Mouse (Mus musculus): ENCODE data around the gene Hdac7. TPM values are rescaled to one million over a fixed set of nuclear protein-coding genes. Genes with fewer than 3 reads are reported as not detected.
A peak's percentile ranks its signal among the peaks of the same experiment; 100 is the strongest.

The Hdac7 gene
- polyA plus RNA-seq, 1 experiment from 2014 or later: 210 TPM

DNA sequence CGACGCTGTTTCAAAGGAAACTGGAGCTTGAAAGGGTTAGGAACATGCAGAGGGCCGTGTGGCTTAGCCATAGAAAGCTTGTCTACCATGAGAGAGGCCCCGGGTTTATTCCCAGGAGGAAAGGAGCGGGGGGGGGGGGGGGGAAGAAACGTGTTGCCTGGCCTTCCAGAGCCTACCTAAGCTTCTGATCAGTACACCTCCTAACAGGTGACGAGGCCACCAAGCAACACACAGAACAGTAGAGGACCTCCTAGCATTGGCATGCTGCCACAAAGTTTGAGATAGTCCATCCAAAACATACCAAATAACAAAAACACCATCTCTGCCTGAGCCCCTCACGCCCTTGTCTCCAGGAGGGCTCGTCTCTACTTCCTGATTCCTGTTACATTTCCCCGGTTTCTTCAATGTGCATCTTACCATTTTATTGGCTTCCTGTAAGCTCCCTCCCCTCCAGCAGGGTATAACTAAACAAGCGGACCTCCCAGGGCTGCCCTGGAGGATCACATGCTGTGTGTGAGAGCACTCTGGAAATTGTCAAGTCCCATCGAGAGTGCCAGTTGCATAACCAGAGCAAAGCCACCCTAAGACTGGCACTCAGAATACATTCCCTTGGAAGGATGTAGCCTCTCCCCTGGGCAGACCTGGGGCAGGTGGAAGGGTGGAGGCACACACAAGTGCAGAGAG, 21.6 kb downstream of the Hdac7 start:
- TF ChIP-seq CTCF (IDR thresholded peaks at IDR 0.05): no peak
- no peak for DNase-seq (ENCODE audit: low read depth, low spot score)
- no peaks in the 10 kb centered on the region for H3K27me3 ChIP-seq
- ChIA-PET CTCF (interaction anchor here (0.7 to 10.9 kb wide), 6 partner anchors 10 to 141 kb away, joined by 3 to 119 read pairs (median 11); partner anchors contain the start of genes Hdac7 and Tmem106c), POLR2A (interaction anchor here (0.6 to 5.6 kb wide), 11 partner anchors 10 to 85 kb away, joined by 3 to 48 read pairs (median 6); partner anchors contain the start of gene Hdac7)
- in situ Hi-C loops (cut with MboI; ENCODE audit: low pct_unique_long_range_greater_than_20kb): no loop called here
- ATAC-seq: peak; percentile 36

DNA sequence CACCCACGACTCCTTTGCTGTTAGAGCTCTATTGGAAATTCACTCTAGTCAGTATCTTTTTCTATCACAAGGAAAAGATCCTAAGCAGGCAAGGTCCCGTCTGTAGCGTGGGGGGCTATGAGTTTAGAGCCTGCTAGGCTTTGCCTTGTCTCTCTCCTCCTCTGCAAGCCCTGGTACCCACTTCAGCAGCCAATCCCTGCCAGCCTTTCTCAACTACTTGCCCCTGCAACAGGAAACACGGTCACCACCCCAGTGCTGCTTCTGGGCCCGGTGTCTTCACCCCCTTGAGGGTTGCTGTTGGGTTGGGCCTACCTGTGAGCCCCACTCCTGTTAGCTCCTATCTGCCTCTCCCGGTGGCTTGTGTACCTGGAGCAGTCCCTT, 22.3 kb downstream of the Hdac7 start:
- ATAC-seq (no peak), DNase-seq (ENCODE audit: low read depth, low spot score) (no peak)
- POLR2A ChIA-PET: interaction anchor here (1.1 to 5.6 kb wide), 13 partner anchors 8 to 85 kb away, joined by 3 to 48 read pairs (median 7); partner anchors contain the start of gene Hdac7
- in situ Hi-C loops (cut with MboI; ENCODE audit: low pct_unique_long_range_greater_than_20kb): no loop called here
- no peak for TF ChIP-seq CTCF (IDR thresholded peaks at IDR 0.05)
- CTCF ChIA-PET: interaction anchor here (0.6 to 10.9 kb wide), 7 partner anchors 8 to 158 kb away, joined by 3 to 119 read pairs (median 6); partner anchors contain the start of gene Hdac7
- H3K27me3 ChIP-seq: no peaks in the 10 kb centered on the region

DNA sequence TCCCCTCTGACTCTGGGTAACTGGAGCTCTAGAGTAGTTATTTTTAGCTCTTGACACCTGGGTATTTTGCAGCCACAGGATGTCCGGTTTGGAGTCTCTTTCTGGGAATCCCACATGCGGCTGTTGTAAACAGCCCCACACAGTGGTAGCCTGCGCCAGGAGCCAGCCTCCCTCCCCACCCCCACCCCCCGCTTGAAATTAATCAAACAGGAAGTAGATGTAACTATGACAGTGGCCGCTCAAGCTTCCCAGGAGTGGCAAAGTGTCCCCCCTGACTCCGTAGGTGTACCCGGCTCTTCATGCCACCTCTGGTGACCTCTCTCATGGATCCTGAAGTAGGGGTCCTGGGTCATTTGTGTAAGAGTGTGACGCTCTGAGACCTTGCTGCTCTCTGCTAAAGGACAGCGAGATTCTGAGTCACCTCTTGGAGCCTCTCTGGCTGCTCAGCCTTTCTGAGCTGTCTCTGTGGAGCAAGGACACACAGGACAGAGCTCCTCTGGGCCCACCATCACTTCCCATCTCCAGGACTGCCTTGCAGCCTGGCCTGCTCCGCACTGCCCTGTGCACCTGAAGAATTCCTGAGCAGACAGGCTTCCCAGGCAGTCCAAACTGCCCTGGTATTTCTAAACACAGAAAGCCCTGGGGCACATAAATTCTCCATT, 22.9 kb downstream of the Hdac7 start:
- ChIA-PET CTCF (interaction anchor here (0.6 to 10.9 kb wide), 8 partner anchors 8 to 158 kb away, joined by 3 to 119 read pairs (median 6); partner anchors contain the start of gene Hdac7), POLR2A (interaction anchor here (1.1 to 6.3 kb wide), 13 partner anchors 8 to 84 kb away, joined by 3 to 48 read pairs (median 7); partner anchors contain the start of gene Hdac7)
- no peak for TF ChIP-seq CTCF (IDR thresholded peaks at IDR 0.05)
- in situ Hi-C loops (cut with MboI; ENCODE audit: low pct_unique_long_range_greater_than_20kb): no loop called here
- DNase-seq (ENCODE audit: low read depth, low spot score) (no peak), ATAC-seq (peak; percentile 11)
- no peaks in the 10 kb centered on the region for H3K27me3 ChIP-seq

DNA sequence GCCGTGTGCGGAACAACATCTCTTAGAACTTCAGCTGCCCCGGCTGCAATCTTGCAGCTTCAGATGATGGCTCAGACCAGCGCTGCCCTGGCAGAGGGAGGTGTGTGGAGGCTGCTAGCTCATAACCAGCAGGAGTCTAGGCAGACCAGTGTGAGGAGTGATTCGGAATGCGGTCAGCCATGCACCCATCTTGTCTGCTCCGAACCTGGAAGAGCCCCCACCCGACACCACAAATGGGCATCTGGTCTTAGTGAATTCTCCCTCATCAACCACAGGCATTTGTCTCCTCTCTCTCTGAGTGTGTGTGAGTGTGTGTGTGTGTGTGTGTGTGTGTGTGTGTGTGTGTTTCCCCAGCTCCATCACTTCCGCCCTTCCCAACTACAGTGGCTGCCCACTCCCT, 24.4 kb downstream of the Hdac7 start:
- in situ Hi-C loops (cut with MboI; ENCODE audit: low pct_unique_long_range_greater_than_20kb): no loop called here
- CTCF ChIA-PET: interaction anchor here (0.9 to 10.9 kb wide), 6 partner anchors 9 to 36 kb away, joined by 3 to 119 read pairs (median 12); partner anchors contain the start of gene Hdac7
- no peak for ATAC-seq
- DNase-seq (ENCODE audit: low read depth, low spot score): no peak
- no peak for TF ChIP-seq CTCF (IDR thresholded peaks at IDR 0.05)
- no peaks in the 10 kb centered on the region for H3K27me3 ChIP-seq
- POLR2A ChIA-PET: interaction anchor here (0.7 to 6.3 kb wide), 3 partner anchors 9 to 18 kb away, joined by 4 to 40 read pairs (median 10); no protein-coding TSS in a partner anchor

DNA sequence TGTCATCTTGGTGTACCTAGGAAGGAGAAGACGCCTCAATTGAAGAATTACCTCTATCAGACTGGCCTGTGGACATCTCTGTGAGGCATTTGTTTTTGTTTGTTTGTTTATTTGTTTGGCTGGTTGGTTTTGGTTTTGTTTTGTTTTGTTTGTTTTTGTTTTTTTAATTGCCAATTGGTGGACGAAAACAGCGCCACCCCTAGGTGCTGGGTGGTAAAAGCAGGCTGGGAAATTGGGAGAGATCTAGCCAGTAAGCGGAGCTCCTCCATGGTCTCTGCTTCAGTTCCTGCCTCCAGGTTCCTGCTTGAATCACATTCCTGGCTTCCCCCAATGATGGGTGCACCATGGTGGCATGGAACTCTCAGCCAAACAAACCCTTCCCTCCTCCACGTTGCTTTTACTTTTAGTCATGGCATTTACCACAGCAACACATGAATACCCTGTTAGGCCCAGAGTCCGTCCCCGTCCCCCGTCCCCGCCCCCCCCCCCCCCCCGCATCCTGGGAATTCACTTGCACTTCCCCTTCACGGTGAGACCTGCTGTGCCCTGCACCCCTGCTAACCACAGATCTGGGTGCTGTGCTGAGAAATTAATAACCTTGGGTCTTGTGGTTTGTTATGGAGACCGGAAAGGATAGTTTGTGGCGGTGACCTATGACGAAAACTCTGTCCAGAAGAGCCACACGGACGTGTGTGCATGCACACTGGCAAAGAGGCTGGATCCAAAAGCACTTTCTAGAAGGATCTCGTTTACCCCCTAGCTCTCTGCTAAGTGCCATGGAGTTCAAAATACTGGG, 27.9 kb downstream of the Hdac7 start:
- TF ChIP-seq CTCF (IDR thresholded peaks at IDR 0.05): no peak
- in situ Hi-C loops (cut with MboI; ENCODE audit: low pct_unique_long_range_greater_than_20kb): no loop called here
- CTCF ChIA-PET: interaction anchor here (10.9 kb wide), 1 partner anchor 24 kb away, joined by 119 read pairs; the partner anchor contains the start of gene Hdac7
- H3K27me3 ChIP-seq: no peaks in the 10 kb centered on the region
- no peak for DNase-seq (ENCODE audit: low read depth, low spot score)
- POLR2A ChIA-PET: interaction anchor here (0.9 to 7.6 kb wide), 3 partner anchors 13 to 21 kb away, joined by 3 to 43 read pairs (median 40); no protein-coding TSS in a partner anchor
- no peak for ATAC-seq

GRCm38 (mm10) chr15:97815254-97815653, 29.0 kb downstream of the Hdac7 start:
- POLR2A ChIA-PET: interaction anchor here (1.2 to 7.6 kb wide), 5 partner anchors 10 to 32 kb away, joined by 3 to 43 read pairs (median 9); no protein-coding TSS in a partner anchor
- ATAC-seq: no peak
- in situ Hi-C loops (cut with MboI; ENCODE audit: low pct_unique_long_range_greater_than_20kb): no loop called here
- CTCF ChIA-PET: interaction anchor here (1.6 kb wide), 1 partner anchor 14 kb away, joined by 5 read pairs; no protein-coding TSS in a partner anchor
- TF ChIP-seq CTCF (IDR thresholded peaks at IDR 0.05): no peak
- H3K27me3 ChIP-seq: no peaks in the 10 kb centered on the region
- no peak for DNase-seq (ENCODE audit: low read depth, low spot score)

DNA sequence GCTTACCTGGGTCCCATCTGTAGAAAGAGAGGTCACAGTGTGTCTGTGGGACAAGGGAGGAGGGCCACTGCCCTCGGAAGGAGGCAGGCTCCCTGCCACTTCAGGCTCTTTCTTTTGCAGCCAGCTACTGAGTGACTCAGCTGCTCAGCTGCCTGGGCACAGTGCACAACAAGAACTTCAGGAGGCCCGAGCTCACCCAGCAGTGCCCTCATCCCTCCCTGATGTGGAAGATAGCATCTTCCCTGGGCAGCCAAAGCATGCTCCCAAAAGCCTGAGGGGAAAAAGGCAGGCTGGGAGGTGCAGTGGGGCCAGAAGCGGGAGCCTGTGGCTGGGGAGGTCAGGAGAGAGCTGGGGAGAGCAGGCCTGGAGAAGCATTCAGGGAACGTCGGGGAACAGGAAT, 29.6 kb downstream of the Hdac7 start:
- H3K27me3 ChIP-seq: no peaks in the 10 kb centered on the region
- ATAC-seq (no peak), DNase-seq (ENCODE audit: low read depth, low spot score) (no peak)
- TF ChIP-seq CTCF (IDR thresholded peaks at IDR 0.05): no peak
- CTCF ChIA-PET: interaction anchor here (1.6 kb wide), 1 partner anchor 14 kb away, joined by 5 read pairs; no protein-coding TSS in a partner anchor
- in situ Hi-C loops (cut with MboI; ENCODE audit: low pct_unique_long_range_greater_than_20kb): no loop called here
- POLR2A ChIA-PET: interaction anchor here (1.2 to 7.6 kb wide), 5 partner anchors 11 to 33 kb away, joined by 3 to 43 read pairs (median 6); no protein-coding TSS in a partner anchor

DNA sequence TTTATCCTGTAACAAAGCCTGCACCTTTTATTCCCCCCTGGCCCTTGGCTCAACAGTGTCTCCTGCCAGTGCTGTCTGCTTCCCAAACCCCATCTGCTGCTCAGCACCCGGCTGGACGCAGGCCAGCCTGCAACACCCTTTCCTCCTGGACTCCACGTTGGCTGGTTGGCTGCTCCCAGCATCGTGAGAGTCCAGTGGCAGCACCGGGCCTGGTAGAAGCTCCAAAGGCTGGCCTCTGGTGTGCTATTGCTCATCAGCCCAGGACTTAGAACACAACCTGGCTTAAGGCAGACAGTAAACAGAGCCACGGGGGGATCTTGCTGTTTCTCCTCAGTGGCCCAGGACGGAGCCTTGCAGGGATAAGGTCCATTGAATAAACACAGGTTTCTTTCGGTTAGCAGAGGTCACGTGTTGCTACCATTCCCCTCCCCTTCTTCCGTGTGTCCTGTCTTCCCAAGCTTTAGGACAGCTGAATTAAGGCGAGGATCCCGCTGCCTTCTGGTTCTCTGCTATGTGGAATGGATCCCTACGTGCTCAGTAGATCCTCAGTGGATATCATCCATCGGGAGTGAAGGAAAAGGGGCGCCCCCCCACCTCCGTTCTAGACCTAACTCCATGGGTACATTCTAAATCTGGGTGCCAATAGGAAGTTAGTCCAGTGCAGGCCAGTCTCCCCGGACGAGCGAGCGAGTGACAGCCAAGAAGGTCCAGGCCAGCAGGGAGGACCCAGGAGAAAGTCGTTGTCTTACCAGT, 30.7 kb downstream of the Hdac7 start:
- TF ChIP-seq CTCF (IDR thresholded peaks at IDR 0.05): no peak
- POLR2A ChIA-PET: interaction anchor here (0.6 to 7.6 kb wide), 9 partner anchors 12 to 75 kb away, joined by 3 to 43 read pairs (median 4); no protein-coding TSS in a partner anchor
- no peak for ATAC-seq
- CTCF ChIA-PET: interaction anchor here (1.4 to 5.9 kb wide), 3 partner anchors 15 to 37 kb away, joined by 3 to 40 read pairs (median 5); no protein-coding TSS in a partner anchor
- no peak for DNase-seq (ENCODE audit: low read depth, low spot score)
- H3K27me3 ChIP-seq: no peaks in the 10 kb centered on the region
- in situ Hi-C loops (cut with MboI; ENCODE audit: low pct_unique_long_range_greater_than_20kb): no loop called here

DNA sequence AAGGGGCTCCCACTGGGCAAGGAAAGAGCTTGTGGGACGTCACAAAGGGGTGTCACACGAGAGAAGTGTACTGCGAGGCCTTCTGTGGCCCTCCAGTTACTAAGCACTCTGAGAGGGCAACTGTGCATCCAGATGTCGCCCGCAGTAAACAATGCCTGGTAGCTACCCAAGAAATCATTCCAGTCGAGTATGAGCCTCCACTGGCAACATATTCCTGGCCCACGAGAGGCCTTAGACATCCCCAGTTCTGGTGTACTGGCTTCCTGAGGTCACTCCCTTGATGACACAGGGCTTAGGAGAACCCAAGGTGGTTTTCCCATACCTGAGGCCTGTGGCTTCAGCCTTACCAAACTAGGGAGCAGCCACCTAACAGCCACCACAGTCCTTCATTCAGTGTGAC, 31.4 kb downstream of the Hdac7 start:
- no peak for DNase-seq (ENCODE audit: low read depth, low spot score)

More for the DNA sequence above, 31.4 kb downstream of the Hdac7 start:
- POLR2A ChIA-PET: interaction anchor here (0.7 to 7.6 kb wide), 9 partner anchors 8 to 59 kb away, joined by 3 to 43 read pairs (median 6); no protein-coding TSS in a partner anchor
- no peak for TF ChIP-seq CTCF (IDR thresholded peaks at IDR 0.05)
- CTCF ChIA-PET: interaction anchor here (1.2 to 5.9 kb wide), 6 partner anchors 19 to 36 kb away, joined by 3 to 40 read pairs (median 5); no protein-coding TSS in a partner anchor
- in situ Hi-C loops (cut with MboI; ENCODE audit: low pct_unique_long_range_greater_than_20kb): no loop called here
- H3K27me3 ChIP-seq: no peaks in the 10 kb centered on the region
- ATAC-seq: no peak

Measured in Patski (cell line).